Mouse (Mus musculus) hindbrain, embryonic 15.5 days (tissue): ENCODE results near the gene Kcnk10. TPM values are rescaled to one million over a fixed set of nuclear protein-coding genes. Genes with fewer than 3 reads are reported as not detected.
A peak's percentile ranks its signal among the peaks of the same experiment; 100 is the strongest.
"Not testable (repeated sequence)": the region's sequence is repeated elsewhere in the genome, so short reads cannot be mapped to it uniquely, and the experiment has no call there.

ENCODE experiments used
- ATAC-seq: fragments of 200-750 bp; cut with Nextera tagmentation; 2 replicates; pipeline ENCODE4 v1.8.0; 2017; ENCODE audit warnings: low read depth, moderate number of reproducible peaks, moderate TSS enrichment; ENCODE audit not compliant: low FRiP score
- H3K27ac ChIP-seq: fragments of 300-500 bp; sonication (generic); replicated peaks from 2 replicates; pipeline ENCODE4 v1.5.1; 2015; ENCODE audit warnings: mild to moderate bottlenecking, inconsistent platforms
- H3K27me3 ChIP-seq: fragments of 300-500 bp; sonication (generic); 2 replicates; pipeline ENCODE4 v1.6.1; 2015; ENCODE audit warnings: control low read depth, inconsistent platforms
- H3K36me3 ChIP-seq: fragments of 300-500 bp; sonication (generic); 2 replicates; pipeline ENCODE4 v1.6.1; 2015; ENCODE audit warnings: control low read depth, inconsistent platforms
- H3K4me1 ChIP-seq: fragments of 300-500 bp; sonication (generic); replicated peaks from 2 replicates; pipeline ENCODE4 v1.6.1; 2015; ENCODE audit warnings: control low read depth, inconsistent platforms
- H3K4me2 ChIP-seq: fragments of 300-500 bp; sonication (generic); 2 replicates; pipeline ENCODE4 v1.6.1; 2015; ENCODE audit warnings: moderate library complexity, mild to moderate bottlenecking, inconsistent platforms
- H3K4me3 ChIP-seq: fragments of 300-500 bp; sonication (generic); 2 replicates; pipeline ENCODE4 v1.5.1; 2015; ENCODE audit warnings: mild to moderate bottlenecking, inconsistent platforms
- H3K9ac ChIP-seq: fragments of 300-500 bp; sonication (generic); 2 replicates; pipeline ENCODE4 v1.6.1; 2015; ENCODE audit warnings: inconsistent platforms
- H3K9me3 ChIP-seq: fragments of 300-500 bp; sonication (generic); 2 replicates; pipeline ENCODE4 v1.6.1; 2016; ENCODE audit warnings: control low read depth, inconsistent platforms
- WGBS: fragments of 180-500 bp; shearing (Covaris S2); methylation state at CpG from one replicate; pipeline ENCODE4 v1.1.7; 2015; 5-methylcytosine and 5-hydroxymethylcytosine counted together
- polyA plus RNA-seq: library from polyadenylated mRNA; unstranded; fragments of >200 nt; fragmentation: Nextera tagmentation; extraction: Ambion mirVana; gene quantifications from 2 replicates; pipeline ENCODE4 v1.2.1, GENCODE M21; 2015

The Kcnk10 gene
- polyA plus RNA-seq = 34.8 and 37.2 TPM in 2 replicates

GRCm38 (mm10) chr12:98577861-98578360 lies at the start of gene Kcnk10:
Gene Kcnk10, minus strand, starts transcription at chr12:98578310.
- Histone ChIP-seq H3K4me2 (peak within 1 kb of the TSS; percentile 90), H3K9ac (peak within 1 kb of the TSS; percentile 35), H3K27me3 (no peaks in the 10 kb centered on the region), H3K9me3 (no peaks in the 10 kb centered on the region), H3K4me3 (peak within 1 kb of the TSS; percentile 42), H3K27ac (0 out of 2 replicates have a peak within 1 kb of the TSS, but pooled peaks have one; percentile 35), H3K4me1 (peaks cover 33% of the 10 kb centered on the region), H3K36me3 (no peaks in the 10 kb centered on the region)
- ATAC-seq = no peak
- 1% methylated on average over 22 of the region's 22 CpGs for WGBS

DNA sequence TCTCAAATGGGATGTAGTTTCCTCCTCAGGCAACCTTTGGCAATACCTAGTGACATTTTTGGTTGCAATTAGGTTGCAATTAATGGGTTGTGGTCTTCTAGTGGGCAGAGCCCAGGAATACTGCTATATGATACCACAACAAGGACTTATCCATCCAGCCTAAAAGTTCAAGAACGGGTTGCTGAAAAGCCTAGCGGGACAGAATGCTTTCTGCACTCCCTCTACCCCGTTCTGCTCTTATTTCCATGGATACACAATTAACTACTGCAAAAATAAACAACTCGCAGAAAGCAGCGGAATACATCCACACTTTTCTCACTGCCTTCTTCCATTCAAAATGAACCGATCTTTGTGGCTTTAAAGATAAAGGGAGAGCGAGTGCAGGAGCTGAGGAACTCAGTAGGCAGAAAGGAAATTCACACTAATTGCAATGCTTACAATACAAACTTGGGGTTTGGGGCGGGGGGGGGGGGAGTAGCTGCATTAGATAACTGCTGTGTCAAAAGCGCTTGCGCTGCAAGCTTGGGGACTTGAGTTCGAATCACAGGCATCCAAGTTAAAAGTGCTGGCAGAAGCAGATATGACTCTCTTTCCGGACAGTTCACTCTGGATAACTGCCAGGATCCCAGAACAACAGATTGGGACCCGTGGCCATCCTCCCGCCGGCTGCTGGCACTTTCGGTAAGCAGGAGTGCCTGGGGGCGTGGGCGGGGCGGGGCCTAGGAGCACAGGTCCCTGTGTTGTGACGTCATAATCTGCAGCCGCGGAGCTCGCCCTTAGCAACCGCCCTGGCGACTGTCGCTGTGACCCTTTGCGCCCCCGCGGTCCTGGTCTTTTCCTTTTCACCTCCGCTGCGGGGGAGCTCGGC lies 49.5 kb upstream of the Kcnk10 start, which contains the start of gene Spata7:
Spata7 (plus strand) TSS at position 766 of the 868 bp plus-strand sequence.
- Histone ChIP-seq H3K4me2 (peak within 1 kb of the TSS; percentile 59), H3K27me3 (no peaks in the 10 kb centered on the region), H3K36me3 (peaks cover 2% of the 10 kb centered on the region), H3K4me3 (peak within 1 kb of the TSS; percentile 69), H3K9ac (peak within 1 kb of the TSS; percentile 69), H3K9me3 (no peaks in the 10 kb centered on the region), H3K27ac (peak within 1 kb of the TSS; percentile 63), H3K4me1 (peaks cover 15% of the 10 kb centered on the region)
- 5% methylated on average over 32 of the region's 32 CpGs for WGBS
- ATAC-seq = peak; percentile 92

- H3K4me1 ChIP-seq, H3K36me3 ChIP-seq, H3K4me3 ChIP-seq, ATAC-seq, H3K4me2 ChIP-seq, H3K9me3 ChIP-seq, H3K9ac ChIP-seq, H3K27me3 ChIP-seq, H3K27ac ChIP-seq: not testable (repeated sequence)
- 90% methylated on average over 10 of the region's 10 CpGs for WGBS
Measured at GRCm38 (mm10) chr12:98623266-98623665, 45.2 kb upstream of the Kcnk10 start.

DNA sequence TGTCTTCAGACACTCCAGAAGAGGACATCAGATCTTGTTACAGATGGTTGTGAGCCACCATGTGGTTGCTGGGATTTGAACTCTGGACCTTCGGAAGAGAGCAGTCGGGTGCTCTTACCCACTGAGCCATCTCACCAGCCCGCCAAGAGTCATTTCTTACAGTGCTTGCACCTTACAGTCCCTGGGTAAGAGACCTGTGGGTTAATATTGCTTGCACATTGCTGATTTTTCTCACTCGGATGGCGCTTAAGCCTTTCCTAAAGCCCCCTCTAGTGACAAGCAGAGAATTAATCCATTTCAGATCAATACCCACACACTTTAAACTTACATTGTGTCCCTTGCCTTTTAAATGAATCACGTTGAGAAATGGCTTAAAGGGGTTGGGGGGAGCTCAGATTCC lies 42.8 kb upstream of the Kcnk10 start:
- not testable (repeated sequence) for H3K27ac ChIP-seq, H3K9me3 ChIP-seq, H3K4me1 ChIP-seq, H3K4me2 ChIP-seq, H3K9ac ChIP-seq, H3K27me3 ChIP-seq, H3K36me3 ChIP-seq, H3K4me3 ChIP-seq
- WGBS = 32% methylated on average over 6 of the region's 6 CpGs
- 0 out of 2 replicates have a peak, but pooled peaks have one; percentile 65 for ATAC-seq

- WGBS = 58% methylated on average over 2 of the region's 2 CpGs
- no peak for ATAC-seq
- H3K4me2 ChIP-seq = no peak overlapping the region
Measured at GRCm38 (mm10) chr12:98619496-98619895, 41.4 kb upstream of the Kcnk10 start.

DNA sequence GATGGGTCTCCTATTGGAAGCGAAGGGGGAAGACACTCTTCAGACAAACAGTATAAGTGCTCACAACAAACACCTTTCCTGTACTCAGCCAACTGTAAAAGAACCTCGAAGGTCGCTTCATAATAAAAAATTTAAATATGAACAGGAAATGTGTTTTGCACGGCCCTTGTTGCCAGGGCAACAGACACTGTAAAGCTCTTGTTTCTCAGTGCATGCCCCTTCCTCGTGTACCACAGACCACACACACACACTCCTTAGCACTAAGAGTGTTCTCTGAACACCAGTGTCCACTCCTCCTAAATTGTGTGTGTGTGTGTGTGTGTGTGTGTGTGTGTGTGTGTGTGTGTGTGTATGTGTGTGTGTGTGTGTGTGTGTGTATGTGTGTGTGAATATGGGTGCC lies 37.6 kb upstream of the Kcnk10 start:
- no peak overlapping the region for H3K4me3 ChIP-seq
- H3K4me1 ChIP-seq = peaks cover 10% of the 10 kb centered on the region; the same call in 1 of the 2 replicates
- no peak overlapping the region for H3K9ac ChIP-seq
- H3K27me3 ChIP-seq = no peaks in the 10 kb centered on the region
- no peaks in the 10 kb centered on the region for H3K9me3 ChIP-seq
- H3K27ac ChIP-seq = no peak overlapping the region
- no peaks in the 10 kb centered on the region for H3K36me3 ChIP-seq
- WGBS = 37% methylated on average over 5 of the region's 5 CpGs
- H3K4me2 ChIP-seq = no peak overlapping the region
- ATAC-seq = no peak

More at GRCm38 (mm10) chr12:98619496-98619895, 41.4 kb upstream of the Kcnk10 start:
- Histone ChIP-seq H3K27ac (no peak overlapping the region), H3K4me3 (no peak overlapping the region), H3K9ac (no peak overlapping the region), H3K4me1 (peaks cover 10% of the 10 kb centered on the region; the same call in 1 of the 2 replicates), H3K36me3 (no peaks in the 10 kb centered on the region), H3K27me3 (no peaks in the 10 kb centered on the region), H3K9me3 (no peaks in the 10 kb centered on the region)

- WGBS = 65% methylated on average over 3 of the region's 3 CpGs
- Histone ChIP-seq H3K9ac (no peak overlapping the region), H3K27ac (no peak overlapping the region), H3K9me3 (no peaks in the 10 kb centered on the region), H3K27me3 (no peaks in the 10 kb centered on the region), H3K4me2 (no peak overlapping the region), H3K36me3 (no peaks in the 10 kb centered on the region), H3K4me3 (no peak overlapping the region), H3K4me1 (peaks cover 10% of the 10 kb centered on the region; the same call in 1 of the 2 replicates)
- ATAC-seq = peak; percentile 40; the same call in 1 of the 2 replicates
Measured at GRCm38 (mm10) chr12:98614910-98615508, 36.9 kb upstream of the Kcnk10 start.

- ATAC-seq = no peak
- Histone ChIP-seq H3K36me3 (no peaks in the 10 kb centered on the region), H3K27me3 (no peaks in the 10 kb centered on the region), H3K9ac (no peak overlapping the region), H3K4me3 (no peak overlapping the region), H3K4me1 (peaks cover 7% of the 10 kb centered on the region; the same call in 1 of the 2 replicates), H3K4me2 (no peak overlapping the region), H3K9me3 (no peaks in the 10 kb centered on the region), H3K27ac (no peak overlapping the region)
- 78% methylated on average over 3 of the region's 3 CpGs for WGBS
Measured at GRCm38 (mm10) chr12:98610341-98610740, 32.2 kb upstream of the Kcnk10 start.

DNA sequence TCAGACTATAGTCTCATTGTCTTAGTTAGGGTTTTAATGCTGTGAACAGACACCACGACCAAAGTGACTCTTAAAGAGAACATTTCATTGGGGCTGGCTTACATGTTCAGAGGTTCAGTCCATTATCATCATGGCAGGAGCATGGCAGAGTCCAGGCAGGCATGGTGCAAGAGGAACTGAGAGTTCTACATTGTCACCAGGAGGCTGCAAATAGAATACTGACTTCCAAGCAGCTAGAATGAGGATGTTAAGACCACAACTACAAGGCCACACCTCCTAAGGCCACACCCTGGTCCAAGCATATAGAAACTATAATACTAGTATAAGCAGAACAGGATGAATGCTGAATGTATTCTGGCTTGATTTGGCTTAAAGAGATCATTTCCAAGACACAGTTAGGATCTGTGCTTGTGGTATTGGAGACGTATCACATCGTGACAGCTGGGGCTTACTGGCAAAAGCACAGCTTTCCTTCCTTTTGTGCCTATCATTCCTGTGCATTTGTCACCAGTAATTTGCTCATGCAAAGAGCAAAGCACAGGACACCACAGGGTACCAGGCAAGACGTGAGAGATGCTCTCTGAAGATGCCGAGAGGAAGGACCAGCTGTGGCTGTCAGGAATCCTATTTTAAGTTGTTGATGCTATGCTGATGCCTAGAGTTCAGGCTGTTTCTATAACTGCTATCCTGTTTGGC lies 28.6 kb upstream of the Kcnk10 start:
- Histone ChIP-seq H3K27me3 (no peaks in the 10 kb centered on the region), H3K36me3 (no peaks in the 10 kb centered on the region), H3K27ac (no peak overlapping the region), H3K4me3 (no peak overlapping the region), H3K9ac (no peak overlapping the region), H3K4me1 (no peaks in the 10 kb centered on the region), H3K9me3 (no peaks in the 10 kb centered on the region), H3K4me2 (no peak overlapping the region)
- no peak for ATAC-seq
- WGBS = 69% methylated on average over 5 of the region's 5 CpGs

- Histone ChIP-seq H3K27me3 (no peaks in the 10 kb centered on the region), H3K4me2 (no peak overlapping the region), H3K9me3 (no peaks in the 10 kb centered on the region), H3K4me1 (no peaks in the 10 kb centered on the region), H3K27ac (no peak overlapping the region), H3K9ac (no peak overlapping the region), H3K36me3 (no peaks in the 10 kb centered on the region), H3K4me3 (no peak overlapping the region)
- WGBS = 87% methylated on average over 1 of the region's 1 CpGs
- no peak for ATAC-seq
Measured at GRCm38 (mm10) chr12:98605264-98605663, 27.2 kb upstream of the Kcnk10 start.

DNA sequence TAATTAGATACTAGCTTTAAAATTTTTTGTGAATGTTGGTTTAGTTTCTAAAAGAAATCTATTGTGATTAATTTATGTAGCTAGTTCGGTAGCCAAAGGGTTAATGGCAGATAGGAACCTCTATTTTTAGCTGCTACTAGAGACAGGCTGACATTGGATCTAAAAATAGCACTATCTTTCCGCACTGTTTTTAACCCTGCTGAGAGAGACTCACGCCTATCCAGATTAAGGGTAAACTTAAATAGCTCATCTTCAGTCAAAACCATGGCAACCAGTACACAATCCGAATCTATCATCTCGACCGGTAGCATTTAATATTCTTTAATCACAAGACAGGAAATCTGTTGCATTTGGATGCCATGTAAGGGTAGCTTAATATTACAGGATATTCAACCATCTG lies 24.0 kb upstream of the Kcnk10 start:
- no peaks in the 10 kb centered on the region for H3K27me3 ChIP-seq
- 0 out of 2 replicates have a peak overlapping the region, but pooled peaks have one; percentile 15 for H3K4me2 ChIP-seq
- no peak overlapping the region for H3K27ac ChIP-seq
- H3K9ac ChIP-seq = no peak overlapping the region
- no peaks in the 10 kb centered on the region for H3K36me3 ChIP-seq
- 41% methylated on average over 6 of the region's 6 CpGs for WGBS
- no peak overlapping the region for H3K4me3 ChIP-seq
- no peak for ATAC-seq
- H3K9me3 ChIP-seq = no peaks in the 10 kb centered on the region
- no peaks in the 10 kb centered on the region for H3K4me1 ChIP-seq
